Mouse (Mus musculus): Measurements from ENCODE around the gene 4930442H23Rik. TPM values are rescaled to one million over a fixed set of nuclear protein-coding genes. Genes with fewer than 3 reads are reported as not detected.

4930442H23Rik gene
- polyA plus RNA-seq, 1 experiment from 2014 or later = not detected

- Histone ChIP-seq H3K4me3 (replicated peaks) (no peak overlapping the region), H3K9ac (no peak overlapping the region), H3K9me3 (replicated peaks) (no peaks in the 10 kb centered on the region), H3K36me3 (peaks cover 9% of the 10 kb centered on the region), H3K4me2 (no peak overlapping the region), H3K27me3 (peaks cover 67% of the 10 kb centered on the region), H3K4me1 (peaks cover 36% of the 10 kb centered on the region), H3K27ac (no peak overlapping the region)
- no peak for ATAC-seq (replicated peaks; ENCODE audit: low FRiP score)
- 70% methylated on average over 4 of the region's 4 CpGs for WGBS
Observed at GRCm38 (mm10) chr10:81195300-81195699, 11.7 kb upstream of the 4930442H23Rik start.

- Histone ChIP-seq H3K27me3 (peaks cover 56% of the 10 kb centered on the region), H3K4me3 (replicated peaks) (no peak overlapping the region), H3K4me2 (peak overlapping the region; percentile 30), H3K27ac (no peak overlapping the region), H3K9me3 (replicated peaks) (no peaks in the 10 kb centered on the region), H3K4me1 (peaks cover 36% of the 10 kb centered on the region), H3K9ac (no peak overlapping the region), H3K36me3 (peaks cover 17% of the 10 kb centered on the region)
- WGBS = 9% methylated on average over 37 of the region's 37 CpGs
- ATAC-seq (replicated peaks; ENCODE audit: low FRiP score) = no peak
Observed at GRCm38 (mm10) chr10:81193991-81194774, 10.5 kb upstream of the 4930442H23Rik start.

- peak overlapping the region; percentile 70 for H3K9ac ChIP-seq
- no peaks in the 10 kb centered on the region for H3K9me3 ChIP-seq (replicated peaks)
- H3K27ac ChIP-seq = peak overlapping the region; percentile 93
- H3K4me2 ChIP-seq = peak overlapping the region; percentile 92
- peaks cover 26% of the 10 kb centered on the region for H3K36me3 ChIP-seq
- WGBS = 4% methylated on average over 19 of the region's 19 CpGs
- peak overlapping the region; percentile 68 for H3K4me3 ChIP-seq (replicated peaks)
- H3K27me3 ChIP-seq = peaks cover 48% of the 10 kb centered on the region
- ATAC-seq (replicated peaks; ENCODE audit: low FRiP score) = peak; percentile 20
- peaks cover 36% of the 10 kb centered on the region for H3K4me1 ChIP-seq
Observed at GRCm38 (mm10) chr10:81192968-81193501, 9.4 kb upstream of the 4930442H23Rik start.

- WGBS = under 1% methylated on average over 93 of the region's 93 CpGs
- ATAC-seq (replicated peaks; ENCODE audit: low FRiP score) = peak; percentile 87
- no peaks in the 10 kb centered on the region for H3K9me3 ChIP-seq (replicated peaks)
Observed at GRCm38 (mm10) chr10:81192270-81192967, 8.8 kb upstream of the 4930442H23Rik start.

GRCm38 (mm10) chr10:81191342-81191982 lies 7.8 kb upstream of the 4930442H23Rik start:
- H3K9ac ChIP-seq = no peak overlapping the region
- peaks cover 40% of the 10 kb centered on the region for H3K36me3 ChIP-seq
- ATAC-seq (replicated peaks; ENCODE audit: low FRiP score) = no peak
- H3K27me3 ChIP-seq = peaks cover 34% of the 10 kb centered on the region
- H3K4me3 ChIP-seq (replicated peaks) = peak overlapping the region; percentile 68; the same call in 1 of the 2 replicates
- H3K4me2 ChIP-seq = peak overlapping the region; percentile 92
- 78% methylated on average over 18 of the region's 18 CpGs for WGBS
- H3K27ac ChIP-seq = peak overlapping the region; percentile 93
- no peaks in the 10 kb centered on the region for H3K9me3 ChIP-seq (replicated peaks)
- H3K4me1 ChIP-seq = peaks cover 38% of the 10 kb centered on the region

More at GRCm38 (mm10) chr10:81192270-81192967, 8.8 kb upstream of the 4930442H23Rik start:
- Histone ChIP-seq H3K4me1 (peaks cover 36% of the 10 kb centered on the region), H3K9ac (peak overlapping the region; percentile 70), H3K27me3 (peaks cover 44% of the 10 kb centered on the region), H3K4me3 (replicated peaks) (peak overlapping the region; percentile 68), H3K27ac (peak overlapping the region; percentile 93), H3K36me3 (peaks cover 31% of the 10 kb centered on the region), H3K4me2 (peak overlapping the region; percentile 92)

- Histone ChIP-seq H3K4me1 (peaks cover 38% of the 10 kb centered on the region), H3K9me3 (replicated peaks) (no peaks in the 10 kb centered on the region), H3K27me3 (peaks cover 29% of the 10 kb centered on the region), H3K27ac (peak overlapping the region; percentile 93), H3K4me3 (replicated peaks) (no peak overlapping the region), H3K4me2 (no peak overlapping the region), H3K9ac (no peak overlapping the region), H3K36me3 (peaks cover 43% of the 10 kb centered on the region)
- 72% methylated on average over 6 of the region's 6 CpGs for WGBS
- ATAC-seq (replicated peaks; ENCODE audit: low FRiP score) = 0 out of 2 replicates have a peak, but pooled peaks have one; percentile 9
Observed at GRCm38 (mm10) chr10:81190912-81191321, 7.3 kb upstream of the 4930442H23Rik start.

- ATAC-seq (replicated peaks; ENCODE audit: low FRiP score) = no peak
- WGBS = 69% methylated on average over 31 of the region's 31 CpGs
Observed at GRCm38 (mm10) chr10:81190236-81190911, 6.7 kb upstream of the 4930442H23Rik start.

GRCm38 (mm10) chr10:81189821-81190220 lies 6.2 kb upstream of the 4930442H23Rik start:
- Histone ChIP-seq H3K36me3 (peaks cover 53% of the 10 kb centered on the region), H3K4me1 (peaks cover 41% of the 10 kb centered on the region), H3K4me3 (replicated peaks) (no peak overlapping the region), H3K9ac (no peak overlapping the region), H3K9me3 (replicated peaks) (no peaks in the 10 kb centered on the region), H3K4me2 (no peak overlapping the region), H3K27me3 (peaks cover 18% of the 10 kb centered on the region), H3K27ac (no peak overlapping the region)
- 81% methylated on average over 26 of the region's 26 CpGs for WGBS
- ATAC-seq (replicated peaks; ENCODE audit: low FRiP score) = no peak

More at GRCm38 (mm10) chr10:81190236-81190911, 6.7 kb upstream of the 4930442H23Rik start:
- peaks cover 23% of the 10 kb centered on the region for H3K27me3 ChIP-seq
- peaks cover 38% of the 10 kb centered on the region for H3K4me1 ChIP-seq
- H3K9ac ChIP-seq = no peak overlapping the region
- no peak overlapping the region; the same call in 1 of the 2 replicates for H3K27ac ChIP-seq
- no peak overlapping the region for H3K4me2 ChIP-seq
- H3K9me3 ChIP-seq (replicated peaks) = no peaks in the 10 kb centered on the region
- no peak overlapping the region for H3K4me3 ChIP-seq (replicated peaks)
- H3K36me3 ChIP-seq = peaks cover 48% of the 10 kb centered on the region

- H3K36me3 ChIP-seq = peaks cover 70% of the 10 kb centered on the region
- WGBS = 94% methylated on average over 9 of the region's 9 CpGs
Observed at GRCm38 (mm10) chr10:81187161-81187560, 3.5 kb upstream of the 4930442H23Rik start.

GRCm38 (mm10) chr10:81184765-81185164 lies 1.1 kb upstream of the 4930442H23Rik start:
- peaks cover 45% of the 10 kb centered on the region for H3K4me1 ChIP-seq
- H3K4me2 ChIP-seq = 0 out of 2 replicates have a peak overlapping the region, but pooled peaks have one; percentile 67
- 39% methylated on average over 4 of the region's 4 CpGs for WGBS
- ATAC-seq (replicated peaks; ENCODE audit: low FRiP score) = no peak
- H3K9me3 ChIP-seq (replicated peaks) = no peaks in the 10 kb centered on the region
- H3K27ac ChIP-seq = peak overlapping the region; percentile 54
- no peak overlapping the region for H3K9ac ChIP-seq
- no peak overlapping the region for H3K4me3 ChIP-seq (replicated peaks)
- H3K36me3 ChIP-seq = peaks cover 79% of the 10 kb centered on the region
- H3K27me3 ChIP-seq = no peaks in the 10 kb centered on the region

More at GRCm38 (mm10) chr10:81187161-81187560, 3.5 kb upstream of the 4930442H23Rik start:
- no peak overlapping the region for H3K4me2 ChIP-seq
- no peaks in the 10 kb centered on the region for H3K9me3 ChIP-seq (replicated peaks)
- H3K4me1 ChIP-seq = peaks cover 37% of the 10 kb centered on the region
- no peak overlapping the region for H3K27ac ChIP-seq
- H3K9ac ChIP-seq = no peak overlapping the region
- no peaks in the 10 kb centered on the region for H3K27me3 ChIP-seq
- ATAC-seq (replicated peaks; ENCODE audit: low FRiP score) = no peak
- H3K4me3 ChIP-seq (replicated peaks) = no peak overlapping the region

Data from kidney, embryonic 15.5 days (tissue).